Mouse (Mus musculus): ENCODE data around the gene Sipa1l1.

The Sipa1l1 gene

GRCm38 (mm10) chr12:82213056-82213455, 43.9 kb downstream of the Sipa1l1 start:
- DNase-seq: no peak

- DNase-seq: no peak
Observed at GRCm38 (mm10) chr12:82214916-82215315, 45.8 kb downstream of the Sipa1l1 start.

- no peak for DNase-seq
Observed at GRCm38 (mm10) chr12:82216801-82217553, 47.9 kb downstream of the Sipa1l1 start.

- no peak for DNase-seq
Observed at GRCm38 (mm10) chr12:82218201-82218600, 49.1 kb downstream of the Sipa1l1 start.

- no peak for DNase-seq
Observed at GRCm38 (mm10) chr12:82220367-82221089, 51.4 kb downstream of the Sipa1l1 start.

GRCm38 (mm10) chr12:82223126-82223815, 54.2 kb downstream of the Sipa1l1 start:
- no peak for DNase-seq

- no peak for DNase-seq
Observed at GRCm38 (mm10) chr12:82224848-82225247, 55.7 kb downstream of the Sipa1l1 start.

- no peak for DNase-seq
Observed at GRCm38 (mm10) chr12:82225278-82225677, 56.2 kb downstream of the Sipa1l1 start.

GRCm38 (mm10) chr12:82225751-82226228, 56.7 kb downstream of the Sipa1l1 start:
- peak; percentile 28 for DNase-seq

- DNase-seq: no peak
Observed at GRCm38 (mm10) chr12:82226311-82227066, 57.4 kb downstream of the Sipa1l1 start.

GRCm38 (mm10) chr12:82230127-82230526, 61.0 kb downstream of the Sipa1l1 start:
- no peak for DNase-seq

- DNase-seq: no peak
Observed at GRCm38 (mm10) chr12:82231191-82231590, 62.1 kb downstream of the Sipa1l1 start.

- no peak for DNase-seq
Observed at GRCm38 (mm10) chr12:82233177-82233576, 64.1 kb downstream of the Sipa1l1 start.

GRCm38 (mm10) chr12:82234463-82235223, 65.5 kb downstream of the Sipa1l1 start:
- DNase-seq: no peak

GRCm38 (mm10) chr12:82237095-82237494, 68.0 kb downstream of the Sipa1l1 start:
- no peak for DNase-seq

- DNase-seq: no peak
Observed at GRCm38 (mm10) chr12:82237946-82238345, 68.8 kb downstream of the Sipa1l1 start.

GRCm38 (mm10) chr12:82240674-82241073, 71.6 kb downstream of the Sipa1l1 start:
- no peak for DNase-seq

- peak; percentile 3 for DNase-seq
Observed at GRCm38 (mm10) chr12:82245219-82245618, 76.1 kb downstream of the Sipa1l1 start.

- no peak for DNase-seq
Observed at GRCm38 (mm10) chr12:82246422-82246821, 77.3 kb downstream of the Sipa1l1 start.

- peak; percentile 21 for DNase-seq
Observed at GRCm38 (mm10) chr12:82247371-82248258, 78.5 kb downstream of the Sipa1l1 start.

GRCm38 (mm10) chr12:82248501-82248900, 79.4 kb downstream of the Sipa1l1 start:
- DNase-seq: peak; percentile 19
